Mouse (Mus musculus) testis, adult 2 months (tissue): Measurements from ENCODE around the gene St7. TPM values are rescaled to one million over a fixed set of nuclear protein-coding genes. Genes with fewer than 3 reads are reported as not detected.

Experiments used
- H3K27ac ChIP-seq: fragments of 200-500 bp; 2 replicates; pipeline ENCODE4 v1.5.1; 2012; ENCODE audit warnings: low read depth, low read length; ENCODE audit not compliant: control insufficient read depth, insufficient read depth
- H3K27me3 ChIP-seq: fragments of 200-500 bp; 2 replicates; pipeline ENCODE4 v1.6.1; 2012; ENCODE audit warnings: mild to moderate bottlenecking, low read length, moderate library complexity; ENCODE audit not compliant: control insufficient read depth, insufficient read depth
- H3K36me3 ChIP-seq: fragments of 200-500 bp; 2 replicates; pipeline ENCODE4 v1.6.1; 2012; ENCODE audit warnings: mild to moderate bottlenecking, low read length; ENCODE audit not compliant: control insufficient read depth, insufficient read depth
- H3K4me1 ChIP-seq: fragments of 200-500 bp; 2 replicates; pipeline ENCODE4 v1.6.1; 2012; ENCODE audit warnings: low read length; ENCODE audit not compliant: control insufficient read depth, insufficient read depth
- H3K4me3 ChIP-seq: fragments of 200-500 bp; 2 replicates; pipeline ENCODE4 v1.5.1; 2012; ENCODE audit warnings: low read depth, mild to moderate bottlenecking, low read length, moderate library complexity, mixed read lengths; ENCODE audit not compliant: control insufficient read depth
- CTCF ChIP-seq: fragments of 200-500 bp; IDR thresholded peaks from 2 replicates; pipeline ENCODE4 v1.5.1; 2012; ENCODE audit warnings: low read depth, mild to moderate bottlenecking, inconsistent platforms, low read length, moderate library complexity; ENCODE audit not compliant: control insufficient read depth, insufficient read depth, insufficient replicate concordance
- POLR2A ChIP-seq: fragments of 200-500 bp; IDR thresholded peaks from 2 replicates; pipeline ENCODE4 v1.6.1; 2012; ENCODE audit warnings: low read depth, mild to moderate bottlenecking, inconsistent platforms, low read length, moderate library complexity; ENCODE audit not compliant: control insufficient read depth
- polyA plus RNA-seq: library from polyadenylated mRNA; depleted of rRNA; stranded (reverse); fragments of >200 nt; gene quantifications from 2 replicates; pipeline ENCODE4 v1.2.3, GENCODE M21; 2012

St7 gene
- polyA plus RNA-seq, 1 experiment, result 16.1 TPM

GRCm38 (mm10) chr6:17668334-17668733 is 24.4 kb upstream of the St7 start:
- no peak overlapping the region for H3K4me3 ChIP-seq
- H3K36me3 ChIP-seq, result no peaks in the 10 kb centered on the region; the same call in 1 of the 2 replicates
- no peak for TF ChIP-seq POLR2A
- TF ChIP-seq CTCF, result no peak
- no peaks in the 10 kb centered on the region for H3K27me3 ChIP-seq
- H3K27ac ChIP-seq, result no peak overlapping the region
- H3K4me1 ChIP-seq, result no peaks in the 10 kb centered on the region

- Histone ChIP-seq H3K27me3 (no peaks in the 10 kb centered on the region), H3K4me3 (no peak overlapping the region), H3K27ac (no peak overlapping the region), H3K36me3 (no peaks in the 10 kb centered on the region), H3K4me1 (peaks cover 2% of the 10 kb centered on the region; the same call in 1 of the 2 replicates)
- TF ChIP-seq CTCF (no peak), POLR2A (no peak)
These were observed 22.9 kb upstream of the St7 start for GRCm38 (mm10) chr6:17669826-17670225.

GRCm38 (mm10) chr6:17675019-17675756 is 17.5 kb upstream of the St7 start:
- H3K4me3 ChIP-seq, result no peak overlapping the region
- H3K36me3 ChIP-seq, result no peaks in the 10 kb centered on the region
- H3K4me1 ChIP-seq, result peaks cover 2% of the 10 kb centered on the region; the same call in 1 of the 2 replicates
- TF ChIP-seq POLR2A (no peak), CTCF (peak; percentile 38; the same call in 1 of the 2 replicates)
- H3K27ac ChIP-seq, result no peak overlapping the region
- no peaks in the 10 kb centered on the region for H3K27me3 ChIP-seq

GRCm38 (mm10) chr6:17677008-17677407 is 15.7 kb upstream of the St7 start:
- no peaks in the 10 kb centered on the region for H3K27me3 ChIP-seq
- H3K27ac ChIP-seq, result no peak overlapping the region
- no peaks in the 10 kb centered on the region for H3K36me3 ChIP-seq
- H3K4me3 ChIP-seq, result no peak overlapping the region
- TF ChIP-seq POLR2A (no peak), CTCF (no peak)
- peaks cover 2% of the 10 kb centered on the region; the same call in 1 of the 2 replicates for H3K4me1 ChIP-seq

- no peak overlapping the region for H3K4me3 ChIP-seq
- no peaks in the 10 kb centered on the region for H3K4me1 ChIP-seq
- no peaks in the 10 kb centered on the region for H3K36me3 ChIP-seq
- H3K27me3 ChIP-seq, result no peaks in the 10 kb centered on the region
- no peak overlapping the region for H3K27ac ChIP-seq
- TF ChIP-seq CTCF (no peak), POLR2A (no peak)
These were observed 12.3 kb upstream of the St7 start for GRCm38 (mm10) chr6:17680266-17680925.

- H3K4me1 ChIP-seq, result no peaks in the 10 kb centered on the region
- no peak for TF ChIP-seq POLR2A
- TF ChIP-seq CTCF, result no peak; the same call in 1 of the 2 replicates
- H3K36me3 ChIP-seq, result no peaks in the 10 kb centered on the region
- no peaks in the 10 kb centered on the region for H3K27me3 ChIP-seq
- no peak overlapping the region for H3K4me3 ChIP-seq
- H3K27ac ChIP-seq, result no peak overlapping the region
These were observed 10.9 kb upstream of the St7 start for GRCm38 (mm10) chr6:17681810-17682209.

- H3K27me3 ChIP-seq, result no peaks in the 10 kb centered on the region
- TF ChIP-seq POLR2A (no peak), CTCF (no peak)
These were observed 4.1 kb upstream of the St7 start for GRCm38 (mm10) chr6:17688676-17689075.

More at GRCm38 (mm10) chr6:17688676-17689075, 4.1 kb upstream of the St7 start:
- H3K4me3 ChIP-seq, result no peak overlapping the region
- no peak overlapping the region for H3K27ac ChIP-seq
- peaks cover under 1% of the 10 kb centered on the region for H3K4me1 ChIP-seq
- no peaks in the 10 kb centered on the region for H3K36me3 ChIP-seq
